Mouse (Mus musculus): ENCODE data around the gene Cpeb4. TPM values are rescaled to one million over a fixed set of nuclear protein-coding genes. Genes with fewer than 3 reads are reported as not detected.
"Not testable (repeated sequence)": the region's sequence is repeated elsewhere in the genome, so short reads cannot be mapped to it uniquely, and the experiment has no call there.

Cpeb4 gene
- polyA plus RNA-seq, 1 experiment from 2014 or later, result 5.9 TPM

GRCm38 (mm10) chr11:31974826-31975225 lies 102.8 kb downstream of the Cpeb4 start:
- no peaks in the 10 kb centered on the region for H3K27me3 ChIP-seq (replicated peaks; ENCODE audit: insufficient read depth, low read length)
- H3K4me2 ChIP-seq (replicated peaks; ENCODE audit: low read depth, low read length), result no peak overlapping the region
- H3K4me1 ChIP-seq (ENCODE audit: insufficient read depth, low read depth, low read length), result no peaks in the 10 kb centered on the region
- H3K4me3 ChIP-seq (ENCODE audit: low read depth, low read length), result no peak overlapping the region
- TF ChIP-seq EP300 (IDR thresholded peaks at IDR 0.05) (no peak), CTCF (IDR thresholded peaks at IDR 0.05) (no peak)
- ATAC-seq (no peak), DNase-seq (ENCODE audit: low spot score) (peak; percentile 9)
- no peak overlapping the region for H3K9ac ChIP-seq (replicated peaks; ENCODE audit: low read depth)
- no peaks in the 10 kb centered on the region for H3K36me3 ChIP-seq (ENCODE audit: insufficient read depth, low read length)
- H3K27ac ChIP-seq (ENCODE audit: low read length), result no peak overlapping the region
- 36% methylated on average over 8 of the region's 8 CpGs for WGBS
- no peaks in the 10 kb centered on the region for H3K9me3 ChIP-seq (ENCODE audit: low read length)

GRCm38 (mm10) chr11:31975678-31976077 lies 103.7 kb downstream of the Cpeb4 start:
- Histone ChIP-seq H3K4me2 (replicated peaks; ENCODE audit: low read depth, low read length) (no peak overlapping the region), H3K9me3 (ENCODE audit: low read length) (no peaks in the 10 kb centered on the region), H3K27me3 (replicated peaks; ENCODE audit: insufficient read depth, low read length) (no peaks in the 10 kb centered on the region), H3K36me3 (ENCODE audit: insufficient read depth, low read length) (no peaks in the 10 kb centered on the region), H3K9ac (replicated peaks; ENCODE audit: low read depth) (no peak overlapping the region), H3K27ac (ENCODE audit: low read length) (no peak overlapping the region), H3K4me3 (ENCODE audit: low read depth, low read length) (no peak overlapping the region), H3K4me1 (ENCODE audit: insufficient read depth, low read depth, low read length) (no peaks in the 10 kb centered on the region)
- ATAC-seq (no peak), DNase-seq (ENCODE audit: low spot score) (no peak)
- TF ChIP-seq CTCF (IDR thresholded peaks at IDR 0.05) (no peak), EP300 (IDR thresholded peaks at IDR 0.05) (no peak)
- WGBS, result 77% methylated on average over 5 of the region's 5 CpGs

GRCm38 (mm10) chr11:31976137-31976536 lies 104.1 kb downstream of the Cpeb4 start:
- no peaks in the 10 kb centered on the region for H3K27me3 ChIP-seq (replicated peaks; ENCODE audit: insufficient read depth, low read length)

GRCm38 (mm10) chr11:31980089-31980488 lies 108.1 kb downstream of the Cpeb4 start:
- not testable (repeated sequence) for DNase-seq (ENCODE audit: low spot score); H3K27ac ChIP-seq (ENCODE audit: low read length); H3K4me3 ChIP-seq (ENCODE audit: low read depth, low read length); H3K9ac ChIP-seq (replicated peaks; ENCODE audit: low read depth); H3K9me3 ChIP-seq (ENCODE audit: low read length); ATAC-seq; H3K27me3 ChIP-seq (replicated peaks; ENCODE audit: insufficient read depth, low read length); H3K4me1 ChIP-seq (ENCODE audit: insufficient read depth, low read depth, low read length); H3K36me3 ChIP-seq (ENCODE audit: insufficient read depth, low read length); H3K4me2 ChIP-seq (replicated peaks; ENCODE audit: low read depth, low read length)
- WGBS, result 92% methylated on average over 5 of the region's 5 CpGs

More at GRCm38 (mm10) chr11:31976137-31976536, 104.1 kb downstream of the Cpeb4 start:
- no peak overlapping the region for H3K27ac ChIP-seq (ENCODE audit: low read length)
- H3K4me1 ChIP-seq (ENCODE audit: insufficient read depth, low read depth, low read length), result no peaks in the 10 kb centered on the region
- H3K9me3 ChIP-seq (ENCODE audit: low read length), result no peaks in the 10 kb centered on the region
- no peak for TF ChIP-seq CTCF (IDR thresholded peaks at IDR 0.05)
- TF ChIP-seq EP300 (IDR thresholded peaks at IDR 0.05), result no peak
- H3K4me3 ChIP-seq (ENCODE audit: low read depth, low read length), result no peak overlapping the region
- no peaks in the 10 kb centered on the region for H3K36me3 ChIP-seq (ENCODE audit: insufficient read depth, low read length)
- DNase-seq (ENCODE audit: low spot score) (peak; percentile 38), ATAC-seq (no peak)
- WGBS, result 34% methylated on average over 5 of the region's 5 CpGs
- no peak overlapping the region for H3K9ac ChIP-seq (replicated peaks; ENCODE audit: low read depth)
- H3K4me2 ChIP-seq (replicated peaks; ENCODE audit: low read depth, low read length), result no peak overlapping the region

GRCm38 (mm10) chr11:31981830-31982229 lies 109.8 kb downstream of the Cpeb4 start:
- WGBS, result 78% methylated on average over 7 of the region's 7 CpGs
- Histone ChIP-seq H3K36me3 (ENCODE audit: insufficient read depth, low read length) (no peaks in the 10 kb centered on the region), H3K9me3 (ENCODE audit: low read length) (no peaks in the 10 kb centered on the region), H3K9ac (replicated peaks; ENCODE audit: low read depth) (no peak overlapping the region), H3K4me1 (ENCODE audit: insufficient read depth, low read depth, low read length) (no peaks in the 10 kb centered on the region), H3K4me3 (ENCODE audit: low read depth, low read length) (no peak overlapping the region), H3K27me3 (replicated peaks; ENCODE audit: insufficient read depth, low read length) (no peaks in the 10 kb centered on the region), H3K27ac (ENCODE audit: low read length) (no peak overlapping the region), H3K4me2 (replicated peaks; ENCODE audit: low read depth, low read length) (no peak overlapping the region)
- ATAC-seq (no peak), DNase-seq (ENCODE audit: low spot score) (no peak)
- TF ChIP-seq CTCF (IDR thresholded peaks at IDR 0.05), result no peak
- no peak for TF ChIP-seq EP300 (IDR thresholded peaks at IDR 0.05)

- H3K4me2 ChIP-seq (replicated peaks; ENCODE audit: low read depth, low read length); H3K4me3 ChIP-seq (ENCODE audit: low read depth, low read length); H3K9me3 ChIP-seq (ENCODE audit: low read length); H3K27me3 ChIP-seq (replicated peaks; ENCODE audit: insufficient read depth, low read length); H3K27ac ChIP-seq (ENCODE audit: low read length); ATAC-seq; DNase-seq (ENCODE audit: low spot score); H3K9ac ChIP-seq (replicated peaks; ENCODE audit: low read depth); H3K4me1 ChIP-seq (ENCODE audit: insufficient read depth, low read depth, low read length); H3K36me3 ChIP-seq (ENCODE audit: insufficient read depth, low read length): not testable (repeated sequence)
- WGBS, result 82% methylated on average over 13 of the region's 13 CpGs
Observed at GRCm38 (mm10) chr11:31982247-31982943, 110.4 kb downstream of the Cpeb4 start.

- ATAC-seq, result no peak
- Histone ChIP-seq H3K9ac (replicated peaks; ENCODE audit: low read depth) (no peak overlapping the region), H3K27ac (ENCODE audit: low read length) (no peak overlapping the region), H3K4me3 (ENCODE audit: low read depth, low read length) (no peak overlapping the region), H3K27me3 (replicated peaks; ENCODE audit: insufficient read depth, low read length) (no peaks in the 10 kb centered on the region), H3K4me2 (replicated peaks; ENCODE audit: low read depth, low read length) (no peak overlapping the region), H3K4me1 (ENCODE audit: insufficient read depth, low read depth, low read length) (no peaks in the 10 kb centered on the region), H3K9me3 (ENCODE audit: low read length) (no peaks in the 10 kb centered on the region), H3K36me3 (ENCODE audit: insufficient read depth, low read length) (no peaks in the 10 kb centered on the region)
- TF ChIP-seq EP300 (IDR thresholded peaks at IDR 0.05) (no peak), CTCF (IDR thresholded peaks at IDR 0.05) (no peak)
- no peak for DNase-seq (ENCODE audit: low spot score)
Observed at GRCm38 (mm10) chr11:31983249-31983648, 111.2 kb downstream of the Cpeb4 start.
